In genomic region chr1:195091699-195092219, GRCm38 (mm10) we compare ENCODE assay signal across 7 mouse cellular contexts. TPM values are rescaled to one million over a fixed set of nuclear protein-coding genes. Genes with fewer than 3 reads are reported as not detected.
DNase-seq lines count a peak whose midpoint lies in the region; ATAC-seq and TF ChIP-seq lines count a peak whose summit lies in the region.

No protein-coding gene starts in this region.

- no peak for DNase-seq in CH12.LX (ENCODE audit: extremely low read depth)
- DNase-seq in forebrain, embryonic 14.5 days (ENCODE audit: low spot score) = no peak
- no peak for DNase-seq in frontal cortex, postnatal 10 days (ENCODE audit: low spot score in 2 of 2)
- DNase-seq in right cerebral cortex, postnatal 36 days (ENCODE audit: low spot score in 2 of 2) = no peak
- DNase-seq in kidney, adult 8-10 months = no peak

- no peaks in the 10 kb centered on the region for H3K36me3 ChIP-seq in C2C12 (ENCODE audit: control insufficient read depth, insufficient read depth)
- H3K36me3 ChIP-seq in CH12.LX (replicated peaks in 1 of 2; ENCODE audit: control insufficient read depth in 1 of 2, insufficient read depth in 1 of 2, low read length in 1 of 2) = peaks cover 4 to 34% of the 10 kb centered on the region in 2 experiments
- no peaks in the 10 kb centered on the region for H3K36me3 ChIP-seq in forebrain, embryonic 14.5 days (ENCODE audit: control insufficient read depth, insufficient read depth, low read length)
- peaks cover 27% of the 10 kb centered on the region for H3K36me3 ChIP-seq in liver, embryonic 15.5 days (replicated peaks)

- in situ Hi-C loops in CH12.LX (cut with MboI; ENCODE audit: low pct_ligation_motif_present, low pct_unique_long_range_greater_than_20kb, low sequenced_read_pairs) = no loop called here

- ATAC-seq in forebrain, embryonic 14.5 days = peak; percentile 72
- ATAC-seq in liver, embryonic 15.5 days (ENCODE audit: insufficient read depth) = peak; percentile 98

- peak overlapping the region; percentile 64 for H3K9ac ChIP-seq in CH12.LX (ENCODE audit: insufficient read depth, low read depth)
- peak overlapping the region; percentile 29; the same call in 1 of the 2 replicates for H3K9ac ChIP-seq in forebrain, embryonic 14.5 days (ENCODE audit: low read length)
- peak overlapping the region; percentile 64 for H3K9ac ChIP-seq in liver, embryonic 15.5 days

- peak overlapping the region; percentile 55; the same call in 1 of the 2 replicates for H3K4me2 ChIP-seq in CH12.LX (ENCODE audit: insufficient read depth, low read depth, poor library complexity, severe bottlenecking)
- H3K4me2 ChIP-seq in forebrain, embryonic 14.5 days (ENCODE audit: low read length) = peak overlapping the region; percentile 55
- peak overlapping the region; percentile 85 for H3K4me2 ChIP-seq in liver, embryonic 15.5 days

- H3ac ChIP-seq in C2C12 (ENCODE audit: control insufficient read depth, insufficient read length, low read depth) = no peak overlapping the region

- H3K27ac ChIP-seq in CH12.LX (ENCODE audit: insufficient read depth, low read depth) = no peak overlapping the region
- no peak overlapping the region for H3K27ac ChIP-seq in forebrain, embryonic 14.5 days (ENCODE audit: low read depth, low read length)
- H3K27ac ChIP-seq in liver, embryonic 15.5 days (replicated peaks) = peak overlapping the region; percentile 98

- no peak for TF ChIP-seq POLR2A in CH12.LX (IDR thresholded peaks at IDR 0.05; ENCODE audit: low read depth, low read length)

- H3K4me1 ChIP-seq in CH12.LX (ENCODE audit: control insufficient read depth in 1 of 2, insufficient read depth in 2 of 2) = peaks cover 0 to 3% of the 10 kb centered on the region in 2 experiments; a peak in 1 of 4 replicates
- peaks cover 8% of the 10 kb centered on the region for H3K4me1 ChIP-seq in forebrain, embryonic 14.5 days (ENCODE audit: control insufficient read depth, insufficient read depth, low read length)
- peaks cover 49% of the 10 kb centered on the region for H3K4me1 ChIP-seq in liver, embryonic 15.5 days (replicated peaks)

- TF ChIP-seq RAD21 in CH12.LX (IDR thresholded peaks at IDR 0.05; ENCODE audit: low read depth, low read length) = no peak

- H3K27me3 ChIP-seq in C2C12 (ENCODE audit: control insufficient read depth, insufficient read depth, insufficient read length) (no peaks in the 10 kb centered on the region), CH12.LX (replicated peaks) (no peaks in the 10 kb centered on the region)
- H3K27me3 ChIP-seq in forebrain, embryonic 14.5 days (replicated peaks; ENCODE audit: control insufficient read depth, insufficient read depth, low read length) = no peaks in the 10 kb centered on the region
- H3K27me3 ChIP-seq in liver, embryonic 15.5 days = no peaks in the 10 kb centered on the region

- no peaks in the 10 kb centered on the region for H3K79me2 ChIP-seq in C2C12 (ENCODE audit: control insufficient read depth, insufficient read depth)
- no peaks in the 10 kb centered on the region for H3K79me2 ChIP-seq in CH12.LX (replicated peaks; ENCODE audit: control insufficient read depth, extremely low read depth, insufficient read depth, poor library complexity, severe bottlenecking)

- no peaks in the 10 kb centered on the region for H3K9me3 ChIP-seq in CH12.LX (replicated peaks; ENCODE audit: low read length)
- no peaks in the 10 kb centered on the region for H3K9me3 ChIP-seq in forebrain, embryonic 14.5 days (replicated peaks; ENCODE audit: control insufficient read depth, low read length)
- H3K9me3 ChIP-seq in liver, embryonic 15.5 days (replicated peaks) = no peaks in the 10 kb centered on the region

- no peak for TF ChIP-seq CTCF in C2C12 (IDR thresholded peaks at IDR 0.05; ENCODE audit: control insufficient read depth, insufficient read depth, insufficient read length)
- TF ChIP-seq CTCF in CH12.LX (conservative IDR thresholded peaks at IDR 0.05 in 1 of 2, IDR thresholded peaks at IDR 0.05 in 1 of 2; ENCODE audit: low read depth in 2 of 2, low read length in 2 of 2) = no peak

- H3K4me3 ChIP-seq in C2C12 (ENCODE audit: insufficient read depth, poor library complexity, severe bottlenecking) (peak overlapping the region; percentile 6), CH12.LX (replicated peaks in 1 of 3; ENCODE audit: low read depth in 2 of 3, low read length in 2 of 3, poor library complexity in 1 of 3) (peak overlapping the region; percentile 28 to 65 (median 39))
- peak overlapping the region; percentile 28 for H3K4me3 ChIP-seq in forebrain, embryonic 14.5 days (ENCODE audit: low read depth, low read length)
- peak overlapping the region; percentile 62 for H3K4me3 ChIP-seq in liver, embryonic 15.5 days (replicated peaks)

- H3K79me3 ChIP-seq in C2C12 (ENCODE audit: low read depth) = no peaks in the 10 kb centered on the region

- dilution Hi-C loops in CH12.LX (cut with MboI; ENCODE audit: extremely low pct_ligation_motif_present, extremely low pct_unique_long_range_greater_than_20kb, low sequenced_read_pairs) = no loop called here

- WGBS in forebrain, embryonic 14.5 days = 17% methylated on average over 11 of the region's 11 CpGs
- WGBS in liver, embryonic 15.5 days (ENCODE audit: insufficient replicate concordance) = 11% methylated on average over 11 of the region's 11 CpGs

- TF ChIP-seq EP300 in CH12.LX (IDR thresholded peaks at IDR 0.05; ENCODE audit: low read length) = no peak

TF ChIP-seq in C2C12, 6 proteins besides CTCF, POLR2A, EP300 and RAD21:
- TF ChIP-seq MYOG (IDR thresholded peaks at IDR 0.05; ENCODE audit: control insufficient read depth, extremely low read depth, insufficient read length) (no peak), FOSL1 (IDR thresholded peaks at IDR 0.05; ENCODE audit: insufficient read depth, low read length, poor library complexity, severe bottlenecking) (no peak), CEBPB (IDR thresholded peaks at IDR 0.05; ENCODE audit: low read depth) (no peak), USF1 (IDR thresholded peaks at IDR 0.05; ENCODE audit: low read depth) (no peak)

TF ChIP-seq in CH12.LX, 34 proteins besides CTCF, POLR2A, EP300 and RAD21:
- TF ChIP-seq MEF2A (IDR thresholded peaks at IDR 0.05; ENCODE audit: borderline replicate concordance, low read depth, low read length) (no peak), MYC (IDR thresholded peaks at IDR 0.05; ENCODE audit: low read depth, low read length) (no peak), ELF1 (IDR thresholded peaks at IDR 0.05; ENCODE audit: low read depth, low read length) (0 out of 2 replicates have a peak, but pooled peaks have one; percentile 11)

RNA-seq across cellular contexts. Expression of gene Cd46, which starts 0.3 kb away (rescaled TPM):
- polyA plus RNA-seq in C2C12 (2012; fragmentation: generic; extraction: Trizol) (0.06 TPM), CH12.LX (2012; ENCODE audit: insufficient read length, low read depth) (1.3 and 1.4 TPM in 2 replicates)
- total RNA-seq in CH12.LX (2012; rRNA removed) (0.25 and 0.38 TPM in 2 replicates), CH12.LX (2014; rRNA removed) (1.5 and 1.8 TPM in 2 replicates)
- polyA plus RNA-seq in forebrain, embryonic 14.5 days (2014; fragmentation: Nextera tagmentation; extraction: Ambion mirVana) = 0.90 and 0.93 TPM in 2 replicates
- polyA plus RNA-seq in liver, embryonic 15.5 days (2015; fragmentation: Nextera tagmentation; extraction: Ambion mirVana) = 0.93 and 1.0 TPM in 2 replicates

RNA-seq across cellular contexts. Expression of gene Cr1l, which starts 39.6 kb away (rescaled TPM):
- polyA plus RNA-seq in C2C12 (2012; fragmentation: generic; extraction: Trizol) (31.3 TPM), CH12.LX (2012; ENCODE audit: insufficient read length, low read depth) (76.1 and 76.4 TPM in 2 replicates)
- total RNA-seq in CH12.LX (2012; rRNA removed) (84.6 and 89.9 TPM in 2 replicates), CH12.LX (2014; rRNA removed) (134 and 153 TPM in 2 replicates)
- 38.3 and 40.1 TPM in 2 replicates for polyA plus RNA-seq in forebrain, embryonic 14.5 days (2014; fragmentation: Nextera tagmentation; extraction: Ambion mirVana)
- 72.6 and 74.8 TPM in 2 replicates for polyA plus RNA-seq in liver, embryonic 15.5 days (2015; fragmentation: Nextera tagmentation; extraction: Ambion mirVana)

Comparison
In these comparisons a context has a peak if more than half of its experiments do, and no peak if none do; other contexts are left out.
1. H3K4me3 ChIP-seq: peak in every context shown above with its lines; median percentile 62 in liver, embryonic 15.5 days; 39 in CH12.LX; 28 in forebrain, embryonic 14.5 days; 6 in C2C12.